Mouse (Mus musculus) stomach, embryonic 14.5 days (tissue): Measurements from ENCODE around the gene Scgb1c1. TPM values are rescaled to one million over a fixed set of nuclear protein-coding genes. Genes with fewer than 3 reads are reported as not detected.
A peak's percentile ranks its signal among the peaks of the same experiment; 100 is the strongest.
"Not testable (repeated sequence)": the region's sequence is repeated elsewhere in the genome, so short reads cannot be mapped to it uniquely, and the experiment has no call there.

Experiments used
- ATAC-seq: fragments of 200-750 bp; cut with Nextera tagmentation; 2 replicates; pipeline ENCODE4 v1.8.0; 2017; ENCODE audit warnings: low read depth, moderate TSS enrichment; ENCODE audit not compliant: insufficient number of reproducible peaks, insufficient read depth, low FRiP score
- H3K27ac ChIP-seq: fragments of 300-500 bp; sonication (generic); 2 replicates; pipeline ENCODE4 v1.5.1; 2014; ENCODE audit warnings: mild to moderate bottlenecking, low read length, moderate library complexity, mixed read lengths
- H3K27me3 ChIP-seq: fragments of 300-500 bp; sonication (generic); 2 replicates; pipeline ENCODE4 v1.6.1; 2014; ENCODE audit warnings: low read length, control low read depth, mixed read lengths; ENCODE audit not compliant: control insufficient read depth, insufficient read depth
- H3K36me3 ChIP-seq: fragments of 300-500 bp; sonication (generic); 2 replicates; pipeline ENCODE4 v1.6.1; 2014; ENCODE audit warnings: mild to moderate bottlenecking, control low read depth, low read length, moderate library complexity, mixed read lengths; ENCODE audit not compliant: control insufficient read depth, insufficient read depth
- H3K4me1 ChIP-seq: fragments of 300-500 bp; sonication (generic); 2 replicates; pipeline ENCODE4 v1.6.1; 2014; ENCODE audit warnings: low read length, control low read depth, mixed read lengths; ENCODE audit not compliant: control insufficient read depth, insufficient read depth
- H3K4me2 ChIP-seq: fragments of 300-500 bp; sonication (generic); replicated peaks from 2 replicates; pipeline ENCODE4 v1.6.1; 2014; ENCODE audit warnings: low read depth, low read length, control low read depth
- H3K4me3 ChIP-seq: fragments of 300-500 bp; sonication (generic); 2 replicates; pipeline ENCODE4 v1.5.1; 2014; ENCODE audit warnings: low read depth, low read length, control low read depth
- H3K9ac ChIP-seq: fragments of 300-500 bp; sonication (generic); replicated peaks from 2 replicates; pipeline ENCODE4 v1.6.1; 2014; ENCODE audit warnings: low read depth, mild to moderate bottlenecking, control low read depth, low read length, moderate library complexity, mixed read lengths
- H3K9me3 ChIP-seq: fragments of 300-500 bp; sonication (generic); 2 replicates; pipeline ENCODE4 v1.6.1; 2016; ENCODE audit warnings: low read depth, low read length, control low read depth; ENCODE audit not compliant: control insufficient read depth
- WGBS: fragments of 180-500 bp; shearing (Covaris S2); extraction: QIAGEN DNeasy Blood & Tissue Kit; methylation state at CpG from one replicate; pipeline ENCODE4 v1.1.7; 2014; 5-methylcytosine and 5-hydroxymethylcytosine counted together
- polyA plus RNA-seq: library from polyadenylated mRNA; unstranded; fragments of >200 nt; fragmentation: Nextera tagmentation; extraction: Ambion mirVana; gene quantifications from 2 replicates; pipeline ENCODE4 v1.2.1, GENCODE M21; 2014

The Scgb1c1 gene
- polyA plus RNA-seq, 1 experiment from 2014 or later: not detected

DNA sequence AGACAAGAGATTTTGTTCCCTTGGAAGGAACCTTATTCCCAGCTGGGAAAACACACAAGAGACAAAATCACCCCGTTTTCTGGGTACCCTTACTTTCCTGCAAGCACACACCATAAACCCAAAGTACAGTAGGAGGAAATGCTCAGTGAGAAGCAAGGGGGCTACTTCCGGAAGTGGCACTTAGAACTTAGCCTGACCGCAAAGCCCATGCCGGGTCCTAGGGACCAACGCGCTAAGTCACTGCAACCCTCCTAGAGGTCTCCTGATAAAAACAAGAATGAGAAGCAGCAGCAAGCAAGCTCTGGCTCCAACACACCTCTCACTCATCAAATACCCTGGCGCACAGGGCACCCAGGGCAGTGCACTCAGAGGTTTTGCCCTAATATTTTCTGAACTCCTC, 34.0 kb downstream of the Scgb1c1 start:
- no peaks in the 10 kb centered on the region for H3K9me3 ChIP-seq
- no peak overlapping the region for H3K9ac ChIP-seq
- H3K4me1 ChIP-seq: peaks cover 7% of the 10 kb centered on the region; the same call in 1 of the 2 replicates
- no peak overlapping the region for H3K4me3 ChIP-seq
- H3K27ac ChIP-seq: no peak overlapping the region
- H3K4me2 ChIP-seq: no peak overlapping the region
- no peaks in the 10 kb centered on the region for H3K27me3 ChIP-seq
- ATAC-seq: no peak
- WGBS: 89% methylated on average over 7 of the region's 7 CpGs
- H3K36me3 ChIP-seq: peaks cover 6% of the 10 kb centered on the region; the same call in 1 of the 2 replicates

GRCm38 (mm10) chr7:140880419-140880818, 35.1 kb downstream of the Scgb1c1 start:
- Histone ChIP-seq H3K9ac (no peak overlapping the region), H3K4me3 (no peak overlapping the region), H3K27ac (no peak overlapping the region), H3K4me2 (peak overlapping the region; percentile 59; the same call in 1 of the 2 replicates), H3K4me1 (peaks cover 7% of the 10 kb centered on the region; the same call in 1 of the 2 replicates), H3K27me3 (no peaks in the 10 kb centered on the region), H3K36me3 (peaks cover 9% of the 10 kb centered on the region; the same call in 1 of the 2 replicates), H3K9me3 (no peaks in the 10 kb centered on the region)
- ATAC-seq: no peak
- 73% methylated on average over 3 of the region's 3 CpGs for WGBS

DNA sequence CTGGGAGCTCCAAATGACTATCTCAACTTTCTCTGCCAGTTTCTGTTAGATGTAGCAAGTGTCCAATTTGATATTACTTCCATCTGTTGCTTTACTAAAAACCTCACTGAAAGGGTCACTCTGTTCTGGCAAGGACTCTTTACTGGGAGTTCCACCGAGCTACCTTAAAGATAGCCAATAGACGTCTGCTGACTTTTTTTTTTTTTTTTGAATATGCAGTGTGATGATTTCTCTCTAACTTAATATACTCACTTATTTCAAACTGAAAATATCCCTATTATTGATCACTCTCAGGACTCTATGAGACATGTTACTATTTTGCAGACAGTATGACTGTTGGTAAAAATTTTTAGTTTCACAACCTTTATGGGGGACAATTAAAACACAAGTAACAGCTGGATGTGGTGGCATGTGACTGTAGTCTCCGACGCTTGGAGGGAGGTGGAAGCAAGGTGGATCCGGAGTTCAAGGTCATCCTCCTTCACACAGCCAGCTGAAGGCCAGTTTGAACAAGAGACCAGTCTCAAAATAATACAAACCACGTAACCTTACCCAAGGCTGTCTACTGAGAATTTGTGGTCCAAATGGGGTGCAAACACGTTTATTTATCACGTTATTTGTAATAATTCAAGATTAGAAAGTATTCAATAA, 35.6 kb downstream of the Scgb1c1 start:
- ATAC-seq: no peak

GRCm38 (mm10) chr7:140881696-140882468, 36.5 kb downstream of the Scgb1c1 start, which contains the start of the genes Psmd13 and Sirt3:
Gene Psmd13 (plus strand): TSS chr7:140881968.
Gene Sirt3 (minus strand): TSS chr7:140882309.
- H3K4me3 ChIP-seq: peak within 1 kb of the TSS; percentile 79
- no peaks in the 10 kb centered on the region for H3K9me3 ChIP-seq
- H3K4me1 ChIP-seq: peaks cover 7% of the 10 kb centered on the region; the same call in 1 of the 2 replicates
- peak; percentile 95 for ATAC-seq
- peak within 1 kb of the TSS; percentile 59 for H3K4me2 ChIP-seq
- peak within 1 kb of the TSS; percentile 66 for H3K9ac ChIP-seq
- WGBS: under 1% methylated on average over 59 of the region's 59 CpGs
- H3K27me3 ChIP-seq: no peaks in the 10 kb centered on the region
- H3K27ac ChIP-seq: peak within 1 kb of the TSS; percentile 85
- peaks cover 7% of the 10 kb centered on the region; the same call in 1 of the 2 replicates for H3K36me3 ChIP-seq

More for the DNA sequence above, 35.6 kb downstream of the Scgb1c1 start:
- Histone ChIP-seq H3K4me3 (peak overlapping the region; percentile 79), H3K4me1 (peaks cover 7% of the 10 kb centered on the region; the same call in 1 of the 2 replicates), H3K4me2 (peak overlapping the region; percentile 59), H3K9me3 (no peaks in the 10 kb centered on the region), H3K9ac (peak overlapping the region; percentile 19; the same call in 1 of the 2 replicates), H3K36me3 (peaks cover 4% of the 10 kb centered on the region; the same call in 1 of the 2 replicates), H3K27ac (no peak overlapping the region; the same call in 1 of the 2 replicates), H3K27me3 (no peaks in the 10 kb centered on the region)
- 15% methylated on average over 8 of the region's 8 CpGs for WGBS

- 2% methylated on average over 12 of the region's 12 CpGs for WGBS
- peaks cover 7% of the 10 kb centered on the region; the same call in 1 of the 2 replicates for H3K4me1 ChIP-seq
Observed at GRCm38 (mm10) chr7:140882469-140882803, 37.1 kb downstream of the Scgb1c1 start.

GRCm38 (mm10) chr7:140890636-140891035, 45.3 kb downstream of the Scgb1c1 start:
- not testable (repeated sequence) for H3K9ac ChIP-seq
- H3K36me3 ChIP-seq: peaks cover 51% of the 10 kb centered on the region
- WGBS: 97% methylated on average over 16 of the region's 16 CpGs

More at GRCm38 (mm10) chr7:140882469-140882803, 37.1 kb downstream of the Scgb1c1 start:
- peak overlapping the region; percentile 59 for H3K4me2 ChIP-seq
- ATAC-seq: peak; percentile 56
- H3K27me3 ChIP-seq: no peaks in the 10 kb centered on the region
- H3K9ac ChIP-seq: peak overlapping the region; percentile 51
- H3K9me3 ChIP-seq: no peaks in the 10 kb centered on the region
- H3K4me3 ChIP-seq: peak overlapping the region; percentile 79
- peaks cover 11% of the 10 kb centered on the region; the same call in 1 of the 2 replicates for H3K36me3 ChIP-seq
- peak overlapping the region; percentile 85; the same call in 1 of the 2 replicates for H3K27ac ChIP-seq

DNA sequence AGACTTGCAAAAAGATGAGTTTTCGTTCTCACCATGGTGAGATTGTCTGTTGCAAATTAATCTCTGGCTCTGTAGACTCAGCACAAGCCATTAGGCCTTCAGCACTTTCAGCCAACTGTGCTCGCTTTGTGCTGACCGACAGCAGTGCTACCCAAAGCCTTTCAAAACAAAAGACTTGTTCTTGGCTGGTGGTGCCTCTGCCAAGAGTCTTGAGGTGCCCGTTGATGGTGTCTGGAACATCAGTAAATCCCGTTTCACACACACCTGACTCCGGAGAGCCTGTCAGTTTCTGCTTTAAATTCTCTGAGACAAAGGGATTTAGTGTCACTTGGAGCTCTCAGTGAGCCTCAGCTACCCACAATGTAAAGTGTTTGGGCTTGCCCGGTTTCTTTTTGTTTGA, 48.7 kb downstream of the Scgb1c1 start:
- H3K9me3 ChIP-seq: no peaks in the 10 kb centered on the region
- WGBS: 91% methylated on average over 7 of the region's 7 CpGs

More at GRCm38 (mm10) chr7:140890636-140891035, 45.3 kb downstream of the Scgb1c1 start:
- H3K4me2 ChIP-seq, H3K27me3 ChIP-seq, H3K9me3 ChIP-seq, ATAC-seq, H3K4me3 ChIP-seq, H3K27ac ChIP-seq, H3K4me1 ChIP-seq: not testable (repeated sequence)

GRCm38 (mm10) chr7:140894611-140895010, 49.3 kb downstream of the Scgb1c1 start:
- no peak overlapping the region for H3K4me3 ChIP-seq
- WGBS: 97% methylated on average over 3 of the region's 3 CpGs
- no peak overlapping the region for H3K4me2 ChIP-seq
- no peaks in the 10 kb centered on the region for H3K27me3 ChIP-seq
- no peak overlapping the region for H3K9ac ChIP-seq
- H3K36me3 ChIP-seq: peaks cover 55% of the 10 kb centered on the region
- H3K27ac ChIP-seq: no peak overlapping the region
- no peaks in the 10 kb centered on the region for H3K4me1 ChIP-seq
- H3K9me3 ChIP-seq: no peaks in the 10 kb centered on the region
- no peak for ATAC-seq

More for the DNA sequence above, 48.7 kb downstream of the Scgb1c1 start:
- ATAC-seq: no peak
- H3K4me2 ChIP-seq: no peak overlapping the region
- no peak overlapping the region for H3K27ac ChIP-seq
- H3K27me3 ChIP-seq: no peaks in the 10 kb centered on the region
- H3K36me3 ChIP-seq: peaks cover 58% of the 10 kb centered on the region
- H3K4me1 ChIP-seq: no peaks in the 10 kb centered on the region
- no peak overlapping the region for H3K4me3 ChIP-seq
- H3K9ac ChIP-seq: no peak overlapping the region
